Mouse (Mus musculus): ENCODE results near the gene Mob3b. TPM values are rescaled to one million over a fixed set of nuclear protein-coding genes. Genes with fewer than 3 reads are reported as not detected.

Gene Mob3b
- 1.3 and 2.6 TPM in 2 replicates for polyA plus RNA-seq (2014; fragmentation: Nextera tagmentation; extraction: Ambion mirVana)

DNA sequence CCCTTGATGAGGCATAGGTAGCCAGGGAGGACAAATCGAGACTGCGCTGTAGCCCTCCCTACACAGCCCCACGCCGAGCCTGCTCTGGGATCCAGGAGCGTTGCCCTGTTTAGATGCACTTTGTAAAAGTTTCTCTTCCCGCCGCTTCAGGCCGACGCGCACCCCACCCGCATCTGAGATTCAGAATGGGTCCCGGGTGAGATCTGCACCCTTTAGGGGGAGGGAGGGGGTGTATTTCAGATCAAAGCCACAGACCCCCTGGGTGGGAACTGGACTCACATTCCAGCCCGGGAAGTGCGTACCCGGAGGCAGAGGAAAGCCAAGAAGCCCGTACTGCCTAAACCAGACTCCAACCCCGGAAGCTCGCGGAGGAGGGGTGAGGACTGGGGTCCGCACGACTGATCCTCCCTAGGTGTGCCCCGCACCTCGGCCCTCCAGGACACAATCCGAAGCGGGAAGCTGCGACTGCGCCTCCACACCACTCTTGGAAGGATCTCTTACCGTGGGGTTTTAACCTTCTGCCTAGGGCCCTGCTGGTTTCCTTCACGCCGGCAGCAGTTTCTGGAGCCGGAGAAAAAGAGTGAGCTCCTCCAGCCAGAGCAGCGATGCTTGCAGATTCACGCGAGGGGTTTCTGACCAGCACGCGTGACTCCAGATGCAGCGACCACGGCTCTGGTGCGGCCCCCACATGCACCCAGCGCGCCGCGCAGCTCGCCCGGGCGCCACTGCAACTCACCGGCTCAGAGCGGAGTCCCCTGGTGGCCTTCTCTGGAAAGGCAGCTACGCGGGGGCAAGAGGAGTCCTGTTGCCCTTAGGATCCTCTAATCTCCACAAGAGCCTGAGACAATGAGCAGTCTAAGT lies at the start of gene Mob3b:
Gene Mob3b (minus strand): TSS at position 734 of the 861 bp plus-strand sequence.
- Histone ChIP-seq H3K4me2 (ENCODE audit: low read depth, low read length) (peak within 1 kb of the TSS; percentile 99), H3K27me3 (ENCODE audit: control insufficient read depth, insufficient read depth, low read length) (no peaks in the 10 kb centered on the region), H3K4me1 (ENCODE audit: control insufficient read depth, insufficient read depth, low read length) (peaks cover 11% of the 10 kb centered on the region; the same call in 1 of the 2 replicates), H3K27ac (ENCODE audit: low read depth, low read length) (no peak within 1 kb of the TSS), H3K36me3 (ENCODE audit: control insufficient read depth, insufficient read depth, low read length) (no peaks in the 10 kb centered on the region), H3K4me3 (ENCODE audit: low read depth, low read length) (peak within 1 kb of the TSS; percentile 53), H3K9ac (replicated peaks; ENCODE audit: low read depth, low read length) (peak within 1 kb of the TSS; percentile 66), H3K9me3 (ENCODE audit: control insufficient read depth, low read length) (no peaks in the 10 kb centered on the region)
- WGBS, result under 1% methylated on average over 50 of the region's 50 CpGs
- peak; percentile 94 for ATAC-seq (ENCODE audit: low read depth)

GRCm38 (mm10) chr4:35204659-35205058 lies 47.4 kb upstream of the Mob3b start:
- no peak overlapping the region for H3K4me3 ChIP-seq (ENCODE audit: low read depth, low read length)
- no peaks in the 10 kb centered on the region for H3K9me3 ChIP-seq (ENCODE audit: control insufficient read depth, low read length)
- no peaks in the 10 kb centered on the region for H3K4me1 ChIP-seq (ENCODE audit: control insufficient read depth, insufficient read depth, low read length)
- no peak for ATAC-seq (ENCODE audit: low read depth)
- H3K27me3 ChIP-seq (ENCODE audit: control insufficient read depth, insufficient read depth, low read length), result no peaks in the 10 kb centered on the region
- no peak overlapping the region for H3K4me2 ChIP-seq (ENCODE audit: low read depth, low read length)
- H3K27ac ChIP-seq (ENCODE audit: low read depth, low read length), result no peak overlapping the region
- H3K36me3 ChIP-seq (ENCODE audit: control insufficient read depth, insufficient read depth, low read length), result peaks cover 11% of the 10 kb centered on the region; the same call in 1 of the 2 replicates
- no peak overlapping the region for H3K9ac ChIP-seq (replicated peaks; ENCODE audit: low read depth, low read length)
- 71% methylated on average over 7 of the region's 7 CpGs for WGBS

DNA sequence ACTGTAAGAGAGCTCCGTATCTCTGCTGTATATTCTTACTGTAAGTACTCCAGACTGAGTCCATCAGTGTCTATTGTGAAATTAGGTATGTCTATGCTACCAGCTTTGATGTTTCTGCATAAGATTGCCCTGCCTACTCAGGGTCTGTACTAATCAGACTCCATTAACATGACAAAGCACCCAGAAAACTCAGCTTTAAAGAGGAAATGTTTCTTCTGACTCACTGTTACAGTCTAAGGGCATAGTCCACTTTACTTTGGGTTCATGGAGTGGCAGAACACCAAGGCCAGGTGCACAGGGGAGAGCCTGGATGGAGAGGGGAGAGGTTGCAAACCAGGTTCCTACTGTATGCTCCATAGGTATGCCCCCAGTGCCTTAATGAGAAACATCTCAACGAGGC lies 46.4 kb upstream of the Mob3b start:
- Histone ChIP-seq H3K36me3 (ENCODE audit: control insufficient read depth, insufficient read depth, low read length) (peaks cover 11% of the 10 kb centered on the region; the same call in 1 of the 2 replicates), H3K4me2 (ENCODE audit: low read depth, low read length) (no peak overlapping the region), H3K4me1 (ENCODE audit: control insufficient read depth, insufficient read depth, low read length) (no peaks in the 10 kb centered on the region), H3K27me3 (ENCODE audit: control insufficient read depth, insufficient read depth, low read length) (no peaks in the 10 kb centered on the region), H3K27ac (ENCODE audit: low read depth, low read length) (no peak overlapping the region), H3K9me3 (ENCODE audit: control insufficient read depth, low read length) (no peaks in the 10 kb centered on the region), H3K4me3 (ENCODE audit: low read depth, low read length) (no peak overlapping the region), H3K9ac (replicated peaks; ENCODE audit: low read depth, low read length) (no peak overlapping the region)
- no peak for ATAC-seq (ENCODE audit: low read depth)
- WGBS, result 96% methylated on average over 2 of the region's 2 CpGs

DNA sequence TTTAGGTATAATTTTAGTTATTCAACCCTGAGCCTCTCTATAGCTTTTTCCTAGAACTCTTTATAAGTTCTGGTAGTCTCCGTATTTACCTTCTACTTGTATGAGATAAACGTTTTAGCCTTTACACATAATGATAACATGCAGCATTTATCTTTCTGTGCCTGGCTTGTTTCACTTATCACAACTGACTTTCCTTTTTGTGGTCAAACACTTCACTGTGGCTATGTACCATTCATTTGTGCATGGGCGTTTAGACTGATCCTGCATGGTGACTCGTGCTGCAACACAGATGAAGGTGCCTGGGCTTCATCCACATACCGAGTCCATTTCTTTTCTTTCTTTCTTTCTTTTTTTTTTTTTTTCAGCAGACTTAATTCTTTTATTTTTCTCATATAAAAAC lies 44.4 kb upstream of the Mob3b start:
- H3K27me3 ChIP-seq (ENCODE audit: control insufficient read depth, insufficient read depth, low read length), result no peaks in the 10 kb centered on the region
- H3K9me3 ChIP-seq (ENCODE audit: control insufficient read depth, low read length), result no peaks in the 10 kb centered on the region
- H3K36me3 ChIP-seq (ENCODE audit: control insufficient read depth, insufficient read depth, low read length), result peaks cover 16% of the 10 kb centered on the region; the same call in 1 of the 2 replicates
- H3K27ac ChIP-seq (ENCODE audit: low read depth, low read length), result no peak overlapping the region
- ATAC-seq (ENCODE audit: low read depth), result no peak
- WGBS, result 97% methylated on average over 5 of the region's 5 CpGs
- no peak overlapping the region for H3K4me3 ChIP-seq (ENCODE audit: low read depth, low read length)
- no peak overlapping the region for H3K4me2 ChIP-seq (ENCODE audit: low read depth, low read length)
- H3K4me1 ChIP-seq (ENCODE audit: control insufficient read depth, insufficient read depth, low read length), result no peaks in the 10 kb centered on the region
- H3K9ac ChIP-seq (replicated peaks; ENCODE audit: low read depth, low read length), result no peak overlapping the region

GRCm38 (mm10) chr4:35192725-35193124 lies 35.4 kb upstream of the Mob3b start:
- H3K4me1 ChIP-seq (ENCODE audit: control insufficient read depth, insufficient read depth, low read length), result no peaks in the 10 kb centered on the region
- 32% methylated on average over 7 of the region's 7 CpGs for WGBS
- ATAC-seq (ENCODE audit: low read depth), result no peak

GRCm38 (mm10) chr4:35189794-35190193 lies 32.5 kb upstream of the Mob3b start:
- 0 out of 2 replicates have a peak, but pooled peaks cover 4% of the 10 kb centered on the region for H3K36me3 ChIP-seq (ENCODE audit: control insufficient read depth, insufficient read depth, low read length)
- no peak overlapping the region for H3K4me2 ChIP-seq (ENCODE audit: low read depth, low read length)
- H3K9me3 ChIP-seq (ENCODE audit: control insufficient read depth, low read length), result no peaks in the 10 kb centered on the region; the same call in 1 of the 2 replicates
- no peak overlapping the region for H3K27ac ChIP-seq (ENCODE audit: low read depth, low read length)
- no peak overlapping the region for H3K9ac ChIP-seq (replicated peaks; ENCODE audit: low read depth, low read length)
- H3K27me3 ChIP-seq (ENCODE audit: control insufficient read depth, insufficient read depth, low read length), result no peaks in the 10 kb centered on the region
- 64% methylated on average over 5 of the region's 5 CpGs for WGBS
- no peak overlapping the region for H3K4me3 ChIP-seq (ENCODE audit: low read depth, low read length)
- ATAC-seq (ENCODE audit: low read depth), result no peak
- H3K4me1 ChIP-seq (ENCODE audit: control insufficient read depth, insufficient read depth, low read length), result no peaks in the 10 kb centered on the region

More at GRCm38 (mm10) chr4:35192725-35193124, 35.4 kb upstream of the Mob3b start:
- Histone ChIP-seq H3K9me3 (ENCODE audit: control insufficient read depth, low read length) (no peaks in the 10 kb centered on the region), H3K36me3 (ENCODE audit: control insufficient read depth, insufficient read depth, low read length) (0 out of 2 replicates have a peak, but pooled peaks cover 13% of the 10 kb centered on the region), H3K27me3 (ENCODE audit: control insufficient read depth, insufficient read depth, low read length) (no peaks in the 10 kb centered on the region), H3K9ac (replicated peaks; ENCODE audit: low read depth, low read length) (no peak overlapping the region), H3K27ac (ENCODE audit: low read depth, low read length) (no peak overlapping the region), H3K4me3 (ENCODE audit: low read depth, low read length) (no peak overlapping the region), H3K4me2 (ENCODE audit: low read depth, low read length) (no peak overlapping the region)

DNA sequence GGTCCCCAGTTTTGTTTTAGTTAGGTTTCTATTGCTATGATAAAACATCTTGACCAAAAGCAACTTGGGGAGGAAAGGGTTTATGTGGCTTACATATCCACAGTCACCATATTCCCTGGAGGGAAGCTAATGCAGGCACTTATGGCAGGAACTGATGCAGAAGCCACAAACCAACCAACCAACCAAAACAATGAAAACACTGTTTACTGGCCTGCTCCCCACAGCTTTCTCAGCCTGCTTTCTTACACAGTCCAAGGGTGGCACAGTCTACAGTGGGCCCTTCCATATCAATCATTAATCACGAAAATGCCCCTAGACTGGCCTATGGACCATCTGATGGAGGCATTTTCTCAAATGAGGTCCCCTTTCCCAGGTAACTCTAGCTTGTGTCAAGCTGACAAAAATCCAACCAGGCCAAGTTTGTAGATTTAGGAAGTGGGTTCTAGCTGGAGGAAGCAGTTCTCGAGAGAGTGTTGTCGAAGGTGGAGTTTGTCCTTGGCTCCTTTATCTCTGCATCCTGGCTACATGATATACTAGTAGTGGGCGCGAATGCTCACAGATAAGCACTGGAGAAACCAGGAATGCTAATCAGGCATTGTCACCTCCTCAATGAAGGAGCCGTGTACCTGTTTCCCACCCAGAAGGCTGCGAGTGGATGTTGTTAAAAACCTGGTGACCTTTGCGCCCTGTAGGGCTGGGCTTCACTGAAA lies 30.5 kb upstream of the Mob3b start:
- no peak overlapping the region for H3K9ac ChIP-seq (replicated peaks; ENCODE audit: low read depth, low read length)
- H3K9me3 ChIP-seq (ENCODE audit: control insufficient read depth, low read length), result no peaks in the 10 kb centered on the region; the same call in 1 of the 2 replicates
- no peak overlapping the region for H3K27ac ChIP-seq (ENCODE audit: low read depth, low read length)
- H3K4me1 ChIP-seq (ENCODE audit: control insufficient read depth, insufficient read depth, low read length), result no peaks in the 10 kb centered on the region
- no peaks in the 10 kb centered on the region for H3K27me3 ChIP-seq (ENCODE audit: control insufficient read depth, insufficient read depth, low read length)
- H3K4me2 ChIP-seq (ENCODE audit: low read depth, low read length), result no peak overlapping the region
- H3K4me3 ChIP-seq (ENCODE audit: low read depth, low read length), result no peak overlapping the region
- H3K36me3 ChIP-seq (ENCODE audit: control insufficient read depth, insufficient read depth, low read length), result 0 out of 2 replicates have a peak, but pooled peaks cover 4% of the 10 kb centered on the region
- ATAC-seq (ENCODE audit: low read depth), result no peak
- WGBS, result 96% methylated on average over 8 of the region's 8 CpGs

- H3K27ac ChIP-seq (ENCODE audit: low read depth, low read length), result no peak overlapping the region
- no peak overlapping the region for H3K4me2 ChIP-seq (ENCODE audit: low read depth, low read length)
- H3K36me3 ChIP-seq (ENCODE audit: control insufficient read depth, insufficient read depth, low read length), result no peaks in the 10 kb centered on the region
- H3K4me1 ChIP-seq (ENCODE audit: control insufficient read depth, insufficient read depth, low read length), result no peaks in the 10 kb centered on the region
- no peaks in the 10 kb centered on the region for H3K27me3 ChIP-seq (ENCODE audit: control insufficient read depth, insufficient read depth, low read length)
- ATAC-seq (ENCODE audit: low read depth), result no peak
- H3K9me3 ChIP-seq (ENCODE audit: control insufficient read depth, low read length), result no peaks in the 10 kb centered on the region
- H3K4me3 ChIP-seq (ENCODE audit: low read depth, low read length), result no peak overlapping the region
- H3K9ac ChIP-seq (replicated peaks; ENCODE audit: low read depth, low read length), result no peak overlapping the region
- WGBS, result 79% methylated on average over 12 of the region's 12 CpGs
Observed at GRCm38 (mm10) chr4:35177926-35178645, 20.8 kb upstream of the Mob3b start.

Data from neural tube, embryonic 14.5 days (tissue).